Mouse (Mus musculus) G1E-ER4 (cell line): ENCODE data around the gene Itga2. TPM values are rescaled to one million over a fixed set of nuclear protein-coding genes. Genes with fewer than 3 reads are reported as not detected.

Experiments
- GATA1 ChIP-seq: IDR thresholded peaks from one replicate; pipeline ENCODE4 v1.8.0; 2012; ENCODE audit warnings: low read length, inconsistent platforms
- polyA plus RNA-seq: library from polyadenylated mRNA; stranded (reverse); fragments of >175 nt; gene quantifications from 2 replicates; pipeline ENCODE4 v1.2.3, GENCODE M21; 2012

Itga2 gene
- polyA plus RNA-seq: not detected in 2 replicates

GRCm38 (mm10) chr13:114931775-114932294, at the start of gene Itga2:
Gene Itga2 (minus strand): TSS chr13:114932100.
- TF ChIP-seq GATA1: no peak

GRCm38 (mm10) chr13:114980831-114981419, 49.0 kb upstream of the Itga2 start:
- TF ChIP-seq GATA1: no peak

- no peak for TF ChIP-seq GATA1
These were observed 42.7 kb upstream of the Itga2 start for GRCm38 (mm10) chr13:114974484-114975042.

- TF ChIP-seq GATA1: no peak
These were observed 40.0 kb upstream of the Itga2 start for GRCm38 (mm10) chr13:114971905-114972304.

- no peak for TF ChIP-seq GATA1
These were observed 32.3 kb upstream of the Itga2 start for GRCm38 (mm10) chr13:114964233-114964632.

- TF ChIP-seq GATA1: no peak
These were observed 22.6 kb upstream of the Itga2 start for GRCm38 (mm10) chr13:114954516-114954915.

- no peak for TF ChIP-seq GATA1
These were observed 1.6 kb upstream of the Itga2 start for GRCm38 (mm10) chr13:114933541-114933940.

- no peak for TF ChIP-seq GATA1
These were observed 777 bp downstream of the Itga2 start for GRCm38 (mm10) chr13:114930996-114931649.

GRCm38 (mm10) chr13:114924785-114925184, 7.1 kb downstream of the Itga2 start:
- no peak for TF ChIP-seq GATA1

GRCm38 (mm10) chr13:114923331-114923730, 8.6 kb downstream of the Itga2 start:
- TF ChIP-seq GATA1: no peak

- TF ChIP-seq GATA1: no peak
These were observed 16.1 kb downstream of the Itga2 start for GRCm38 (mm10) chr13:114915767-114916166.

- no peak for TF ChIP-seq GATA1
These were observed 16.9 kb downstream of the Itga2 start for GRCm38 (mm10) chr13:114914963-114915362.

- no peak for TF ChIP-seq GATA1
These were observed 17.3 kb downstream of the Itga2 start for GRCm38 (mm10) chr13:114914559-114914958.

- no peak for TF ChIP-seq GATA1
These were observed 21.3 kb downstream of the Itga2 start for GRCm38 (mm10) chr13:114910629-114911028.

- no peak for TF ChIP-seq GATA1
These were observed 22.4 kb downstream of the Itga2 start for GRCm38 (mm10) chr13:114909514-114909913.

- TF ChIP-seq GATA1: no peak
These were observed 24.0 kb downstream of the Itga2 start for GRCm38 (mm10) chr13:114907876-114908275.
